Mouse (Mus musculus): ENCODE measurements around the gene S100a14. TPM values are rescaled to one million over a fixed set of nuclear protein-coding genes. Genes with fewer than 3 reads are reported as not detected.

The S100a14 gene
- polyA plus RNA-seq, 1 experiment = 0.96 TPM

DNA sequence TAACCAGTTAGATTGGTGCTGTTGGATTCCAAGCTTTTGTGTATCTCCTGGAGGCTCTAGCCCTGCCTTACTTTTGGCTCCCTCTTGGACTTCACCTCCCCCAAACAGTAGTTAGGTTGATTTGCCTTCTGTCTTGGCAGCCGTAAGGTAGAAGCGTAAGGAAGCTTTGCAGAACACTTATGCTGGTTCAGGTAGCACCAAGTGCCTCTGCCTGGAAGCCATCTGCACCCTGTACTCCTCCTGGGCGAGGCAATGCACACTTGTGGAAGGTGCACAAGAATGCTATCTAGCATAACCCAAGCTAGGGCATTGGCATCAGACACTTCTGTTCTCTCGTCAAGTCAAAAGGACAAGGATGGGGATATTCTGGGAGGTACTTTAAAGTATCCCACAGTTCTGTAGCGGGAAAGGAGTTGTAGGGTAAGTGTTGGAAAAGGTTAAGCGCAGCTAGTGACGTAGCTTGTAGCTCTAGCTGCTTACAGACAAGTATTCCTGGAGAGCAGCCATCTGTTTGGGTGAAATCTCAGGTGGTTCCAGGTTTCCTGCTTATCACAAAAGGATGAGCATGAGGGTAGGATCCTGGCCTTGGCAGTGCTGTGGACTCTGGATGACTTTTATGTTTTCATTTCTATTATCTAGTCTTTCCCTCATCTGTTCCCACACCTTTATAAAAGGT lies 30.7 kb upstream of the S100a14 start:
- H3K27me3 ChIP-seq (ENCODE audit: control insufficient read depth, insufficient read depth, insufficient read length) = no peaks in the 10 kb centered on the region
- H3K4me3 ChIP-seq (ENCODE audit: insufficient read depth, poor library complexity, severe bottlenecking) = no peak overlapping the region
- no peak overlapping the region for H3ac ChIP-seq (ENCODE audit: control insufficient read depth, insufficient read length, low read depth)
- peaks cover 4% of the 10 kb centered on the region for H3K79me3 ChIP-seq (ENCODE audit: low read depth)
- no peaks in the 10 kb centered on the region for H3K79me2 ChIP-seq (ENCODE audit: control insufficient read depth, insufficient read depth)
- no peak for TF ChIP-seq CTCF (IDR thresholded peaks at IDR 0.05; ENCODE audit: control insufficient read depth, insufficient read depth, insufficient read length)
- no peak for TF ChIP-seq MYOG (IDR thresholded peaks at IDR 0.05; ENCODE audit: control insufficient read depth, extremely low read depth, insufficient read length)
- TF ChIP-seq MAX (IDR thresholded peaks at IDR 0.05) = no peak
- no peak for TF ChIP-seq FOSL1 (IDR thresholded peaks at IDR 0.05; ENCODE audit: insufficient read depth, low read length, poor library complexity, severe bottlenecking)
- no peak for TF ChIP-seq MYOD1 (IDR thresholded peaks at IDR 0.05; ENCODE audit: control insufficient read depth, insufficient read length, low read depth)
- TF ChIP-seq CEBPB (IDR thresholded peaks at IDR 0.05; ENCODE audit: low read depth) = no peak
- TF ChIP-seq USF1 (IDR thresholded peaks at IDR 0.05; ENCODE audit: low read depth) = no peak
- peaks cover 67% of the 10 kb centered on the region for H3K36me3 ChIP-seq (ENCODE audit: control insufficient read depth, insufficient read depth)

DNA sequence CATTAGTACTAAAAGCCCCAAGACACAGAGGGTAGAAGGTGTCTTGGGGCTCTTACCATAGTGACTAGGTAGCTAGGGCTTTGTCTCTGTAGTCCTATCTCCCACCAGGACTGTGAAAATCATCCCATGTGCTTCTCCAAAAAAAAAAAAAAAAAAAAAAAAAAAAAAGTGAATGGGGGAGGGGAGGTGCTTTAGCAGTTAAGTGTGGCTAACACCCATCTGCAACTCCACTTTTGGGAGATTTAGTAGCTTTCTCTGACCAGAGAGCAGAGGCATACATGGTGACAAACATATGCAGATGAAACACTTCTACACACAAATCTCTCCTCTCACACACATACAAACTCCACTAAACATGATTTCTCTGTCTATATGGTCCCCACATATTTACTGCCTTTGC lies 29.1 kb upstream of the S100a14 start:
- no peak overlapping the region for H3K4me3 ChIP-seq (ENCODE audit: insufficient read depth, poor library complexity, severe bottlenecking)
- H3ac ChIP-seq (ENCODE audit: control insufficient read depth, insufficient read length, low read depth) = no peak overlapping the region
- peaks cover 15% of the 10 kb centered on the region for H3K79me2 ChIP-seq (ENCODE audit: control insufficient read depth, insufficient read depth)
- H3K36me3 ChIP-seq (ENCODE audit: control insufficient read depth, insufficient read depth) = peaks cover 83% of the 10 kb centered on the region
- TF ChIP-seq MAX (IDR thresholded peaks at IDR 0.05) = no peak
- TF ChIP-seq USF1 (IDR thresholded peaks at IDR 0.05; ENCODE audit: low read depth) = no peak
- TF ChIP-seq FOSL1 (IDR thresholded peaks at IDR 0.05; ENCODE audit: insufficient read depth, low read length, poor library complexity, severe bottlenecking) = no peak
- no peak for TF ChIP-seq MYOG (IDR thresholded peaks at IDR 0.05; ENCODE audit: control insufficient read depth, extremely low read depth, insufficient read length)
- TF ChIP-seq CEBPB (IDR thresholded peaks at IDR 0.05; ENCODE audit: low read depth) = no peak
- no peak for TF ChIP-seq MYOD1 (IDR thresholded peaks at IDR 0.05; ENCODE audit: control insufficient read depth, insufficient read length, low read depth)
- no peak for TF ChIP-seq CTCF (IDR thresholded peaks at IDR 0.05; ENCODE audit: control insufficient read depth, insufficient read depth, insufficient read length)
- peaks cover 8% of the 10 kb centered on the region for H3K79me3 ChIP-seq (ENCODE audit: low read depth)
- H3K27me3 ChIP-seq (ENCODE audit: control insufficient read depth, insufficient read depth, insufficient read length) = no peaks in the 10 kb centered on the region

DNA sequence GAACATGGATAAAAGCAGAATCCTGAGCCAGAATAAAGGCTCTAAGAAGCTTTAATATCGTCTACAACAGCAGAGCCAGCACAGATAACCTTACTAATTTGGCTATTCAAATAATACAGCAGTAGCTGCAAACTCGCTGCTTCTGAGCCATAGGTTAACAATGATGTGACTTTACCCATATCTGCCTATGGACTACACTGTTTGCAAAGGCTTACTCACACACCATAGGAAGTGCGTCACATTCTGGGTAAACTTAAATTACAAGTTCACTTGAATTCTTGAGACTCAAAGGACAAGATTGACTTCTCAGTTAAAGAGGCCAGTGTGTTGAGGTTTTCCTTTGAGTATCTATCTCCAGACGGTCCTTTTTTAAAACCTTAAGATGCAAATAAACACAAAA lies 23.2 kb upstream of the S100a14 start:
- Histone ChIP-seq H3K79me2 (ENCODE audit: control insufficient read depth, insufficient read depth) (peaks cover 73% of the 10 kb centered on the region), H3K27me3 (ENCODE audit: control insufficient read depth, insufficient read depth, insufficient read length) (no peaks in the 10 kb centered on the region), H3K36me3 (ENCODE audit: control insufficient read depth, insufficient read depth) (peaks cover 91% of the 10 kb centered on the region), H3K79me3 (ENCODE audit: low read depth) (peaks cover 57% of the 10 kb centered on the region), H3ac (ENCODE audit: control insufficient read depth, insufficient read length, low read depth) (no peak overlapping the region), H3K4me3 (ENCODE audit: insufficient read depth, poor library complexity, severe bottlenecking) (no peak overlapping the region)
- TF ChIP-seq FOSL1 (IDR thresholded peaks at IDR 0.05; ENCODE audit: insufficient read depth, low read length, poor library complexity, severe bottlenecking) (no peak), MAX (IDR thresholded peaks at IDR 0.05) (no peak), MYOD1 (IDR thresholded peaks at IDR 0.05; ENCODE audit: control insufficient read depth, insufficient read length, low read depth) (no peak), MYOG (IDR thresholded peaks at IDR 0.05; ENCODE audit: control insufficient read depth, extremely low read depth, insufficient read length) (no peak), USF1 (IDR thresholded peaks at IDR 0.05; ENCODE audit: low read depth) (no peak)

DNA sequence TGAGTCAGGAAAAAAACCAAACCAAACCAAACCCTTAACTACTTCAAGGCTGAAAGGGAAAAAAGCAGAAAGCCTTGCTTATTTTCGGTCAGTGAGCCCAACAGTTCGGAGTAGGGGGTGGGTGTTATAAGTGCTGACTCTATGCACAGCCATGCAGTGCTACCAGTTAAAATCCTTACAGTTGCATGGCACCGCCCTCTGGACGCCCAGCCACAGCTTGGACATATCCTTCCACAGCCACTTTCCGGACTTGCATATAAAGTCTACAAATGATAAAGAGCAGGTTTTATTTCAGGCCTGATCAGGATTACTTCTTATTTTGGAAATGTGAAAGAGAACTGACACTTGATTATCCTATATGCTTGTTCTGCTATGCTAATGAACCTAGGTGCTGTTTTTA lies 21.4 kb upstream of the S100a14 start:
- Histone ChIP-seq H3K79me2 (ENCODE audit: control insufficient read depth, insufficient read depth) (peaks cover 80% of the 10 kb centered on the region), H3K79me3 (ENCODE audit: low read depth) (peaks cover 62% of the 10 kb centered on the region), H3K27me3 (ENCODE audit: control insufficient read depth, insufficient read depth, insufficient read length) (no peaks in the 10 kb centered on the region), H3K36me3 (ENCODE audit: control insufficient read depth, insufficient read depth) (peaks cover 73% of the 10 kb centered on the region), H3ac (ENCODE audit: control insufficient read depth, insufficient read length, low read depth) (no peak overlapping the region), H3K4me3 (ENCODE audit: insufficient read depth, poor library complexity, severe bottlenecking) (no peak overlapping the region)
- TF ChIP-seq FOSL1 (IDR thresholded peaks at IDR 0.05; ENCODE audit: insufficient read depth, low read length, poor library complexity, severe bottlenecking) = no peak
- no peak for TF ChIP-seq USF1 (IDR thresholded peaks at IDR 0.05; ENCODE audit: low read depth)
- no peak for TF ChIP-seq CEBPB (IDR thresholded peaks at IDR 0.05; ENCODE audit: low read depth)
- TF ChIP-seq MYOG (IDR thresholded peaks at IDR 0.05; ENCODE audit: control insufficient read depth, extremely low read depth, insufficient read length) = no peak
- TF ChIP-seq MAX (IDR thresholded peaks at IDR 0.05) = no peak
- no peak for TF ChIP-seq CTCF (IDR thresholded peaks at IDR 0.05; ENCODE audit: control insufficient read depth, insufficient read depth, insufficient read length)
- no peak for TF ChIP-seq MYOD1 (IDR thresholded peaks at IDR 0.05; ENCODE audit: control insufficient read depth, insufficient read length, low read depth)

DNA sequence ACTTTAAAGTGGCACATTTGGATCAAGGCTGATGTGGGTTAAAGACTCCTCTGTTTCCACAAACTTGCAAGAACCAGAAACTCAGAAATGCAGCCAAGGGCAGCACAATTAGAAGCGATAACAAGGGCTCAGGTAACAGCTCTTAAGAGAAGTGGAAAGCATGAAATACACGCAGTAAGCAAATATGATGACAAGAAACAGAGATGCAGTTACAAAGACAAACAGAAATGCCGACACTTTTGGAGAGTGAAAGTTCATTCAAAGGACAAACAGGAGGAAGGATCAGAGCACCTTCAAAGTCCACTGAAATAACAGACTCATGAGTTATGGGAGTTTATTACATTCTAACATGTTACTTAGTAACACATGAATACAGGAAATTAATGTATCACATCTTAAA lies 20.3 kb upstream of the S100a14 start:
- no peak overlapping the region for H3K4me3 ChIP-seq (ENCODE audit: insufficient read depth, poor library complexity, severe bottlenecking)
- H3K79me3 ChIP-seq (ENCODE audit: low read depth) = peaks cover 60% of the 10 kb centered on the region
- H3K27me3 ChIP-seq (ENCODE audit: control insufficient read depth, insufficient read depth, insufficient read length) = no peaks in the 10 kb centered on the region
- peaks cover 83% of the 10 kb centered on the region for H3K79me2 ChIP-seq (ENCODE audit: control insufficient read depth, insufficient read depth)
- TF ChIP-seq MAX (IDR thresholded peaks at IDR 0.05) = no peak
- TF ChIP-seq CTCF (IDR thresholded peaks at IDR 0.05; ENCODE audit: control insufficient read depth, insufficient read depth, insufficient read length) = no peak
- no peak for TF ChIP-seq CEBPB (IDR thresholded peaks at IDR 0.05; ENCODE audit: low read depth)
- no peak for TF ChIP-seq MYOD1 (IDR thresholded peaks at IDR 0.05; ENCODE audit: control insufficient read depth, insufficient read length, low read depth)
- TF ChIP-seq MYOG (IDR thresholded peaks at IDR 0.05; ENCODE audit: control insufficient read depth, extremely low read depth, insufficient read length) = no peak
- no peak overlapping the region for H3ac ChIP-seq (ENCODE audit: control insufficient read depth, insufficient read length, low read depth)
- H3K36me3 ChIP-seq (ENCODE audit: control insufficient read depth, insufficient read depth) = peaks cover 69% of the 10 kb centered on the region

Measured in C2C12 (cell line).